Mouse (Mus musculus): ENCODE measurements around the gene Gm9195.

The Gm9195 gene

GRCm38 (mm10) chr14:72447141-72448091, 44.2 kb downstream of the Gm9195 start:
- ATAC-seq (ENCODE audit: insufficient number of reproducible peaks, low FRiP score, low TSS enrichment) = peak; percentile 24; the same call in 1 of the 2 replicates

GRCm38 (mm10) chr14:72442936-72443335, 48.7 kb downstream of the Gm9195 start:
- ATAC-seq (ENCODE audit: insufficient number of reproducible peaks, low FRiP score, low TSS enrichment) = no peak

- ATAC-seq (ENCODE audit: insufficient number of reproducible peaks, low FRiP score, low TSS enrichment) = no peak
Measured at GRCm38 (mm10) chr14:72440929-72441328, 50.7 kb downstream of the Gm9195 start.

GRCm38 (mm10) chr14:72440436-72440835, 51.2 kb downstream of the Gm9195 start:
- ATAC-seq (ENCODE audit: insufficient number of reproducible peaks, low FRiP score, low TSS enrichment) = no peak

GRCm38 (mm10) chr14:72438976-72439375, 52.7 kb downstream of the Gm9195 start:
- ATAC-seq (ENCODE audit: insufficient number of reproducible peaks, low FRiP score, low TSS enrichment) = no peak

- peak; percentile 70 for ATAC-seq (ENCODE audit: insufficient number of reproducible peaks, low FRiP score, low TSS enrichment)
Measured at GRCm38 (mm10) chr14:72389696-72390095, 101.9 kb downstream of the Gm9195 start.

GRCm38 (mm10) chr14:72389288-72389687, 102.3 kb downstream of the Gm9195 start:
- ATAC-seq (ENCODE audit: insufficient number of reproducible peaks, low FRiP score, low TSS enrichment) = no peak

GRCm38 (mm10) chr14:72377224-72377623, 114.4 kb downstream of the Gm9195 start:
- no peak for ATAC-seq (ENCODE audit: insufficient number of reproducible peaks, low FRiP score, low TSS enrichment)

Data from cerebellum, adult (tissue).